Mouse (Mus musculus) intestine, embryonic 16.5 days (tissue): Measurements from ENCODE around the gene Ppp1r12b. TPM values are rescaled to one million over a fixed set of nuclear protein-coding genes. Genes with fewer than 3 reads are reported as not detected.
A peak's percentile ranks its signal among the peaks of the same experiment; 100 is the strongest.

Source experiments
- ATAC-seq: fragments of 200-750 bp; cut with Nextera tagmentation; 2 replicates; pipeline ENCODE4 v1.8.0; 2017; ENCODE audit warnings: moderate TSS enrichment, moderate library complexity
- H3K27ac ChIP-seq: fragments of 300-500 bp; sonication (generic); 2 replicates; pipeline ENCODE4 v1.5.1; 2014; ENCODE audit warnings: mild to moderate bottlenecking, low read length
- H3K27me3 ChIP-seq: fragments of 300-500 bp; sonication (generic); replicated peaks from 2 replicates; pipeline ENCODE4 v1.6.1; 2014; ENCODE audit warnings: low read length, control low read depth, mixed read lengths; ENCODE audit not compliant: control insufficient read depth, insufficient read depth
- H3K36me3 ChIP-seq: fragments of 300-500 bp; sonication (generic); 2 replicates; pipeline ENCODE4 v1.6.1; 2014; ENCODE audit warnings: low read length, control low read depth; ENCODE audit not compliant: control insufficient read depth, insufficient read depth
- H3K4me1 ChIP-seq: fragments of 300-500 bp; sonication (generic); 2 replicates; pipeline ENCODE4 v1.6.1; 2014; ENCODE audit warnings: low read length, control low read depth, mixed read lengths; ENCODE audit not compliant: control insufficient read depth, insufficient read depth
- H3K4me2 ChIP-seq: fragments of 300-500 bp; sonication (generic); 2 replicates; pipeline ENCODE4 v1.6.1; 2014; ENCODE audit warnings: low read depth, low read length, control low read depth
- H3K4me3 ChIP-seq: fragments of 300-500 bp; sonication (generic); 2 replicates; pipeline ENCODE4 v1.5.1; 2014; ENCODE audit warnings: mild to moderate bottlenecking, low read length
- H3K9ac ChIP-seq: fragments of 300-500 bp; sonication (generic); 2 replicates; pipeline ENCODE4 v1.6.1; 2014; ENCODE audit warnings: low read depth, low read length
- H3K9me3 ChIP-seq: fragments of 300-500 bp; sonication (generic); 2 replicates; pipeline ENCODE4 v1.6.1; 2016; ENCODE audit warnings: low read length, control low read depth; ENCODE audit not compliant: control insufficient read depth
- WGBS: fragments of 180-500 bp; shearing (Covaris S2); extraction: QIAGEN DNeasy Blood & Tissue Kit; methylation state at CpG from one replicate; pipeline ENCODE4 v1.1.7; 2014; 5-methylcytosine and 5-hydroxymethylcytosine counted together
- polyA plus RNA-seq: library from polyadenylated mRNA; unstranded; fragments of >200 nt; fragmentation: Nextera tagmentation; extraction: Ambion mirVana; gene quantifications from 2 replicates; pipeline ENCODE4 v1.2.1, GENCODE M21; 2015

Ppp1r12b gene
- polyA plus RNA-seq, 1 experiment from 2014 or later = 13.9 TPM

GRCm38 (mm10) chr1:134989372-134989771 lies 33.6 kb upstream of the Ppp1r12b start:
- no peak overlapping the region for H3K27ac ChIP-seq
- H3K9me3 ChIP-seq = no peaks in the 10 kb centered on the region
- H3K9ac ChIP-seq = no peak overlapping the region
- H3K27me3 ChIP-seq = peaks cover 4% of the 10 kb centered on the region; the same call in 1 of the 2 replicates
- no peak overlapping the region for H3K4me2 ChIP-seq
- WGBS = 6% methylated on average over 7 of the region's 7 CpGs
- H3K4me1 ChIP-seq = peaks cover 4% of the 10 kb centered on the region; the same call in 1 of the 2 replicates
- ATAC-seq = no peak
- no peaks in the 10 kb centered on the region for H3K36me3 ChIP-seq
- no peak overlapping the region for H3K4me3 ChIP-seq

DNA sequence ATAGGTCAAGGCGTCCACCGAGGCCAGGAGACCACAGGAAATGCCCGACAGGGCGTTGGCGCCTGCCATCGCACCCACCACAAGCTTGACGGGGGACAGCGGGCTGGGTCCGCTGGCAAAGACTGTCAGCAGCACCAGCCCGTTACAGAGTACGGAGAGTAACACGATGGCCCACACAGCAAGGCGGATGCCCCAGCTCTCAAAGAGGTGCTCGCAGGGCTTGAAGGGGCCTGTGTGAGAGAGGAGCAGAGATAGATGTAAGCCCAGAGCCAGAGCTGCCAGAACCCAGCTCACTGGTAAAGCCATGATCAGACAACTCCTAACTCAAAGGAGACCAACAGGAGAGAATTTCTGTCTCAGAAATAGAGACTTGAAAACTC lies 32.2 kb upstream of the Ppp1r12b start:
- Histone ChIP-seq H3K9me3 (no peaks in the 10 kb centered on the region), H3K4me2 (peak overlapping the region; percentile 89), H3K4me3 (peak overlapping the region; percentile 49), H3K4me1 (peaks cover 4% of the 10 kb centered on the region; the same call in 1 of the 2 replicates), H3K27me3 (peaks cover 4% of the 10 kb centered on the region; the same call in 1 of the 2 replicates), H3K9ac (peak overlapping the region; percentile 60), H3K36me3 (no peaks in the 10 kb centered on the region), H3K27ac (no peak overlapping the region)
- WGBS = 11% methylated on average over 14 of the region's 14 CpGs
- ATAC-seq = peak; percentile 33; the same call in 1 of the 2 replicates

- Histone ChIP-seq H3K4me2 (peak overlapping the region; percentile 89), H3K4me1 (peaks cover 4% of the 10 kb centered on the region; the same call in 1 of the 2 replicates), H3K27me3 (peaks cover 4% of the 10 kb centered on the region; the same call in 1 of the 2 replicates), H3K36me3 (no peaks in the 10 kb centered on the region), H3K9me3 (no peaks in the 10 kb centered on the region), H3K27ac (no peak overlapping the region), H3K9ac (peak overlapping the region; percentile 60), H3K4me3 (peak overlapping the region; percentile 49)
- peak; percentile 72 for ATAC-seq
- WGBS = 31% methylated on average over 46 of the region's 48 CpGs
Measured at GRCm38 (mm10) chr1:134987173-134987961, 31.6 kb upstream of the Ppp1r12b start.

DNA sequence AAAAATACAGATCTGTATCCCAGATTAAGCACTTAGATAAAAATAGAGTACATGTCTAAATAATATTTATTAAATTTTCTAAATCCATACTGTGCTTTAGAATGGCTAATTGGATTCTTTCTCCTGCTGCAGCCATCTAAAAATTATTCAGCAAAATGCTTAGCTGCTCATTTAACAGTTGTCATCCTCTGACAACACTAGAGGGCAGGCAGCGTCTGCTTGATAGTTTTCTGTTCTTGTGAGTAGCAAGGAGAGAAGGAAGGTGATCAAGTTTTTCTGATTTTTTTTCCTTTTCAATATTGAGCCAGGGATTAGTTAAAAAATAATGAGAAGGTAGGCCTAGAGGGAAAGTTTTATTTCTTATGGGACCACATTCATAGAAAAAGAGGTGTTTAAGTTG lies 17.2 kb upstream of the Ppp1r12b start:
- Histone ChIP-seq H3K36me3 (no peaks in the 10 kb centered on the region), H3K4me2 (no peak overlapping the region), H3K27ac (no peak overlapping the region), H3K9me3 (no peaks in the 10 kb centered on the region), H3K9ac (no peak overlapping the region), H3K27me3 (no peaks in the 10 kb centered on the region), H3K4me1 (no peaks in the 10 kb centered on the region), H3K4me3 (no peak overlapping the region)
- no peak for ATAC-seq
- whole genome bisulfite sequencing = 71% methylated on average over 1 of the region's 1 CpGs

DNA sequence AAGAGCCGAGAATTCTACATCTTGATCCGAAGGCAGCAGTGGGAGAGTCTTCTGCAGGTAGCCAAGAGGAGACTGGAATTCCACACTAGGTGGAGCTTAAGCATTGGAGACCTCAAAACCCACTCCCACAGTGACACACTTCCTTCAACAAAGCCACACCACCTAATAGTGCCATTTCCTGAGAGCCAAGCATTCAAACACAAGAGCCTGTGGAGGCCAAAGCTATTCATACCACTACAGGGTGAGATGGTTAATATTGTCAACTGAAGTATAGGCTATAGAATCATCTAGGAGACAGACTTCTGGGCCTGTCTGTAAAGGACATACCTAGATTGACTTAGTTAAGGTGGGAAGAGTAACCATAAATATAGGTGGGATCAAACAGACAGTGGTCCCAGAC lies 9.7 kb upstream of the Ppp1r12b start:
- no peak for ATAC-seq
- H3K9me3 ChIP-seq = no peaks in the 10 kb centered on the region
- H3K4me2 ChIP-seq = no peak overlapping the region
- H3K4me3 ChIP-seq = no peak overlapping the region
- no peak overlapping the region for H3K27ac ChIP-seq
- no peaks in the 10 kb centered on the region for H3K27me3 ChIP-seq
- no peaks in the 10 kb centered on the region for H3K36me3 ChIP-seq
- WGBS = 96% methylated on average over 2 of the region's 2 CpGs
- H3K4me1 ChIP-seq = 0 out of 2 replicates have a peak, but pooled peaks cover 3% of the 10 kb centered on the region
- no peak overlapping the region for H3K9ac ChIP-seq

- Histone ChIP-seq H3K4me3 (peak overlapping the region; percentile 79), H3K9ac (peak overlapping the region; percentile 81), H3K9me3 (no peaks in the 10 kb centered on the region), H3K36me3 (no peaks in the 10 kb centered on the region), H3K27ac (0 out of 2 replicates have a peak overlapping the region, but pooled peaks have one; percentile 51), H3K27me3 (no peaks in the 10 kb centered on the region), H3K4me1 (0 out of 2 replicates have a peak, but pooled peaks cover 3% of the 10 kb centered on the region), H3K4me2 (peak overlapping the region; percentile 85)
- WGBS = 2% methylated on average over 11 of the region's 11 CpGs
- ATAC-seq = peak; percentile 79
Measured at GRCm38 (mm10) chr1:134962821-134963220, 7.1 kb upstream of the Ppp1r12b start.

GRCm38 (mm10) chr1:134962053-134962803 lies 6.5 kb upstream of the Ppp1r12b start, which contains the start of gene Ube2t:
Gene Ube2t (plus strand): TSS chr1:134962565.
- Histone ChIP-seq H3K9me3 (no peaks in the 10 kb centered on the region), H3K27ac (0 out of 2 replicates have a peak within 1 kb of the TSS, but pooled peaks have one; percentile 51), H3K36me3 (no peaks in the 10 kb centered on the region), H3K4me3 (peak within 1 kb of the TSS; percentile 79), H3K4me1 (0 out of 2 replicates have a peak, but pooled peaks cover 3% of the 10 kb centered on the region), H3K4me2 (peak within 1 kb of the TSS; percentile 85), H3K27me3 (no peaks in the 10 kb centered on the region), H3K9ac (peak within 1 kb of the TSS; percentile 81)
- WGBS = 2% methylated on average over 50 of the region's 50 CpGs
- peak; percentile 100 for ATAC-seq

DNA sequence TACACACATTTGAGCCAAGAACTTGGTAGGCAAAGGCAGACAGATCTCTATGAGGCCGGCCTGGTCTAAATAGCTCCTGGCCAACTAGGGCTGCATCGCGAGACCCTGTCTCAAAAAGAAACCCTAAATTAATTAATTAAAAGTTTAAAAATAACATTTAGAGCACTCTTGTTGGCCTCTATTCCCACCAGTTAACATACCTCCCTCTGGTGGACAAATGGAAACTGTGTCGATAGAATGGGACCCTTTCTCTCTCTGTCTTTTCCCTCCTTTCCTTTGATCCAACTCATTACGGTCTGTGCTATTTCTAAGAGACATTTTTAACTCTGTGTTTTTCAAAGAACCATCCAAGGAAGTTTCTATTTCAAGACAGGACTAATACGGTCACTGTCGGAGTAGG lies 4.9 kb upstream of the Ppp1r12b start:
- Histone ChIP-seq H3K9me3 (no peaks in the 10 kb centered on the region), H3K27ac (no peak overlapping the region), H3K9ac (no peak overlapping the region), H3K27me3 (no peaks in the 10 kb centered on the region), H3K4me1 (0 out of 2 replicates have a peak, but pooled peaks cover 3% of the 10 kb centered on the region), H3K36me3 (no peaks in the 10 kb centered on the region), H3K4me3 (no peak overlapping the region), H3K4me2 (no peak overlapping the region)
- WGBS = 58% methylated on average over 7 of the region's 7 CpGs
- ATAC-seq = no peak

DNA sequence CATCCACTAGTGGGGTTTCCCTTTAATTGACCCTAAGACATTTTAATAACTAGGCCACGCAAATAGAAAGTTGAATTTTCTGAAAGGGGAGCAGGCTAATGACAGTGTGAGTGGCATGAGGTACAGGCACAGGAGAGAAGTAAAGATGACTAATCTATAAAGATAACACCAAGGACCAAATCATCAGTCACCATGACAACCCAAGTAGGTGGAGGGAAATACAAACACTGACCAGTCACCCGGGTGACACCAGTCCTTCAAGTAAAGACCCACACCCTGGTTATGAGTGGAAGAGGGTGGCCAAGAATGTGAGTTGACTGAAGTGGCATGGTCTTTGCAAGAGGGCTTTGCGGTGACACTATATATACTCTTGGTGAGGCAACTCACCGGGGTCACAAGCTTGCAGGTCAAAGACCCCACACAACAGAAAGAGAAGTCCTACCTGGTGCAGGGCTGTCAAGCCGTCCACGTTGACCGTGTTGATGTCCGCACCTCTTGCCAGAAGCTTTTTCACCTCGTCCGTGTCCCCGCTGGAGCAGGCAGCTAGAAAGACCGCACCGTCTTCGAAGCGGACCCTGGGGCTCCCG lies 599 bp downstream of the Ppp1r12b start:
- Histone ChIP-seq H3K9ac (peak overlapping the region; percentile 90), H3K9me3 (no peaks in the 10 kb centered on the region), H3K27ac (peak overlapping the region; percentile 76), H3K4me3 (peak overlapping the region; percentile 93), H3K4me1 (peaks cover 8% of the 10 kb centered on the region), H3K27me3 (no peaks in the 10 kb centered on the region), H3K4me2 (peak overlapping the region; percentile 65), H3K36me3 (no peaks in the 10 kb centered on the region)
- ATAC-seq = peak; percentile 57
- 3% methylated on average over 16 of the region's 16 CpGs for WGBS
